Mouse (Mus musculus) G1E-ER4 (cell line): Measurements from ENCODE around the gene Katnb1. TPM values are rescaled to one million over a fixed set of nuclear protein-coding genes. Genes with fewer than 3 reads are reported as not detected.

Experiments
- GATA1 ChIP-seq: IDR thresholded peaks from one replicate; pipeline ENCODE4 v1.8.0; 2012; ENCODE audit warnings: low read length, inconsistent platforms
- polyA plus RNA-seq: library from polyadenylated mRNA; stranded (reverse); fragments of >175 nt; gene quantifications from 2 replicates; pipeline ENCODE4 v1.2.3, GENCODE M21; 2012

Gene Katnb1
- polyA plus RNA-seq, 1 experiment: 31.7 TPM

- no peak for TF ChIP-seq GATA1
Measured at GRCm38 (mm10) chr8:95143805-95144630, 63.0 kb downstream of the Katnb1 start.

GRCm38 (mm10) chr8:95144631-95145015 lies 63.6 kb downstream of the Katnb1 start:
- no peak for TF ChIP-seq GATA1

GRCm38 (mm10) chr8:95146044-95146745 lies 65.2 kb downstream of the Katnb1 start:
- TF ChIP-seq GATA1: no peak

GRCm38 (mm10) chr8:95146846-95147245 lies 65.9 kb downstream of the Katnb1 start:
- TF ChIP-seq GATA1: no peak

- no peak for TF ChIP-seq GATA1
Measured at GRCm38 (mm10) chr8:95149426-95149825, 68.4 kb downstream of the Katnb1 start.

- no peak for TF ChIP-seq GATA1
Measured at GRCm38 (mm10) chr8:95150608-95151007, 69.6 kb downstream of the Katnb1 start.

Other genes starting within 250 kb of the Katnb1 start
- gene Coq9, start 242.9 kb upstream of the Katnb1 start, polyA plus RNA-seq: 129 and 234 TPM in 2 replicates
- gene Ciapin1, start 242.8 kb upstream of the Katnb1 start, polyA plus RNA-seq: 268 and 743 TPM in 2 replicates
- 28.3 and 30.8 TPM in 2 replicates for gene Polr2c, start 223.7 kb upstream of the Katnb1 start, polyA plus RNA-seq
- gene Dok4, start 204.9 kb upstream of the Katnb1 start, polyA plus RNA-seq: 0.15 and 0.22 TPM in 2 replicates
- gene Ccdc102a, start 163.1 kb upstream of the Katnb1 start, polyA plus RNA-seq: 1.4 and 1.6 TPM in 2 replicates
- not detected in 2 replicates for gene Adgrg5, start 157.5 kb upstream of the Katnb1 start, polyA plus RNA-seq
- gene Adgrg1, start 106.4 kb upstream of the Katnb1 start, polyA plus RNA-seq: 124 and 249 TPM in 2 replicates
- gene Adgrg3, start 63.5 kb upstream of the Katnb1 start, polyA plus RNA-seq: 0.18 TPM in 1 of 2 replicates, not detected in the other
- gene Drc7, start 26.1 kb upstream of the Katnb1 start, polyA plus RNA-seq: not detected in 2 replicates
- not detected in 2 replicates for gene Kifc3, start 121.6 kb downstream of the Katnb1 start, polyA plus RNA-seq
- gene Cngb1, start 225.4 kb downstream of the Katnb1 start, polyA plus RNA-seq: not detected in 2 replicates
- not detected in 2 replicates for gene Tepp, start 229.4 kb downstream of the Katnb1 start, polyA plus RNA-seq